Mouse (Mus musculus): ENCODE data around the gene Znrf2. TPM values are rescaled to one million over a fixed set of nuclear protein-coding genes. Genes with fewer than 3 reads are reported as not detected.

Gene Znrf2
- polyA plus RNA-seq, 1 experiment, result 3.1 TPM

DNA sequence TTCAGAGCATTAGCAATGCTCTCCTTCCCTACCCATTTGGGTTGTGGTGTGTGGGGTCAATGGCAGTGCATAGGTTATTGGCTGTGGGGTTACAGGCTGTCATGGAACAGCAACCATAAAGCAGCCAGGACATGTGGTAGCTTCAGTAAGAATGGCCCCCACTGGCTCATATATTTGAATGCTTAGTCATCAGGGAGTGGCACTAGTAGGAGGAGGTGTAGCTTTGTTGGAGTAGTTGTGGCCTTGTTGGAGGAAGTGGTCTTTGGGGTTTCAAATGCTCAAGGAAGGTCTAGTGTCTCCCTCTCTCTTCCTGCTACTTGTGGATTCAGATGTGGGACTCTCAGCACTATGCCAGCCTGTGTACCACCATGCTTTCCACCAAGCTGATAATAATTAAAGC, 41.0 kb upstream of the Znrf2 start:
- H3K79me2 ChIP-seq (ENCODE audit: control insufficient read depth, insufficient read depth), result no peaks in the 10 kb centered on the region
- no peak for TF ChIP-seq MYOD1 (IDR thresholded peaks at IDR 0.05; ENCODE audit: control insufficient read depth, insufficient read length, low read depth)
- no peak for TF ChIP-seq CTCF (IDR thresholded peaks at IDR 0.05; ENCODE audit: control insufficient read depth, insufficient read depth, insufficient read length)
- TF ChIP-seq CEBPB (IDR thresholded peaks at IDR 0.05; ENCODE audit: low read depth), result no peak
- TF ChIP-seq FOSL1 (IDR thresholded peaks at IDR 0.05; ENCODE audit: insufficient read depth, low read length, poor library complexity, severe bottlenecking), result no peak
- no peak for TF ChIP-seq USF1 (IDR thresholded peaks at IDR 0.05; ENCODE audit: low read depth)
- TF ChIP-seq MYOG (IDR thresholded peaks at IDR 0.05; ENCODE audit: control insufficient read depth, extremely low read depth, insufficient read length), result no peak
- no peak for TF ChIP-seq MAX (IDR thresholded peaks at IDR 0.05)
- H3K4me3 ChIP-seq (ENCODE audit: insufficient read depth, poor library complexity, severe bottlenecking), result no peak overlapping the region
- no peaks in the 10 kb centered on the region for H3K27me3 ChIP-seq (ENCODE audit: control insufficient read depth, insufficient read depth, insufficient read length)
- no peaks in the 10 kb centered on the region for H3K36me3 ChIP-seq (ENCODE audit: control insufficient read depth, insufficient read depth)
- no peaks in the 10 kb centered on the region for H3K79me3 ChIP-seq (ENCODE audit: low read depth)
- no peak overlapping the region for H3ac ChIP-seq (ENCODE audit: control insufficient read depth, insufficient read length, low read depth)

DNA sequence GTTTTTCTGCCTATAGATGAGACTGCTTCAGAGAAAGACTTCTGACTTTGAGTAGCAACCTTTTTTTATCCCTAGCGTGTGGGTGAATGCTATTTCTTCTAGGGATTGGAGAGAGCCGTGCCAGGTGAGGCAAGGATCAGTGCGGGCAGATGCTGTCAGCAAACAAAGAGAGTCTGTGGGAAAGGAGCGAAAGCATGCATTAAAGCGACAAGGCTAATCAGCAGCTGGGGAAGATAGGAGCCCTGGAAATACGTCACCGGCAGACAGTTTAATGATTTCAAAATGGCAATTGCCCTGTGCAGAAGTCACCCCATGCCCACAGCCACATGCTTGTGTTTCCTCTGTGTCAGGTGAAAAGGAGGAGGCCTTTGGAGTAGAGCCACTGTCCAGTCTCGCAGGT, 39.1 kb upstream of the Znrf2 start:
- Histone ChIP-seq H3K36me3 (ENCODE audit: control insufficient read depth, insufficient read depth) (no peaks in the 10 kb centered on the region), H3ac (ENCODE audit: control insufficient read depth, insufficient read length, low read depth) (no peak overlapping the region), H3K27me3 (ENCODE audit: control insufficient read depth, insufficient read depth, insufficient read length) (no peaks in the 10 kb centered on the region), H3K4me3 (ENCODE audit: insufficient read depth, poor library complexity, severe bottlenecking) (no peak overlapping the region), H3K79me3 (ENCODE audit: low read depth) (no peaks in the 10 kb centered on the region), H3K79me2 (ENCODE audit: control insufficient read depth, insufficient read depth) (no peaks in the 10 kb centered on the region)
- TF ChIP-seq FOSL1 (IDR thresholded peaks at IDR 0.05; ENCODE audit: insufficient read depth, low read length, poor library complexity, severe bottlenecking) (no peak), MYOG (IDR thresholded peaks at IDR 0.05; ENCODE audit: control insufficient read depth, extremely low read depth, insufficient read length) (no peak), CEBPB (IDR thresholded peaks at IDR 0.05; ENCODE audit: low read depth) (no peak)

DNA sequence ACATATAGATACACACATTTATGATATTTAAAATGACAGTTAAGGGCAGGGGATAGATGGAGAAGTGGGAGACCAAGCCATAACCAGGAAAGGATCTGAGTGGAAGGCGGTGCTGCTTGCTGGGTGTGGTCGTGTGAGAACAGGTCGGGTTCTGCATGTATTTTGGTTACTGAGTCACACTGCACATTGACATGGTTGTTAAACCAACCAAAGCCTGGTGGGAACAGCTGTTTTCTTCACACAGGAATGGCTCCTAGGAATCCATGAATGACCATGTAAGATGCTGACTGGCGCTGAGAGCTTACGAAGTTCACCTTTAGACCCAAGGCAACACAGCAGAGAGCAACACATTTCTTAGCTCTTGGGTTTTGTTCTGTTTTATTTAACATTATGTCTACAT, 36.7 kb upstream of the Znrf2 start:
- no peak for TF ChIP-seq USF1 (IDR thresholded peaks at IDR 0.05; ENCODE audit: low read depth)
- TF ChIP-seq MYOD1 (IDR thresholded peaks at IDR 0.05; ENCODE audit: control insufficient read depth, insufficient read length, low read depth), result peak; percentile 86
- TF ChIP-seq MYOG (IDR thresholded peaks at IDR 0.05; ENCODE audit: control insufficient read depth, extremely low read depth, insufficient read length), result no peak
- no peak for TF ChIP-seq CEBPB (IDR thresholded peaks at IDR 0.05; ENCODE audit: low read depth)
- no peak for TF ChIP-seq MAX (IDR thresholded peaks at IDR 0.05)
- H3ac ChIP-seq (ENCODE audit: control insufficient read depth, insufficient read length, low read depth), result no peak overlapping the region
- H3K79me3 ChIP-seq (ENCODE audit: low read depth), result no peaks in the 10 kb centered on the region
- no peaks in the 10 kb centered on the region for H3K79me2 ChIP-seq (ENCODE audit: control insufficient read depth, insufficient read depth)
- no peak overlapping the region for H3K4me3 ChIP-seq (ENCODE audit: insufficient read depth, poor library complexity, severe bottlenecking)
- H3K36me3 ChIP-seq (ENCODE audit: control insufficient read depth, insufficient read depth), result no peaks in the 10 kb centered on the region
- no peaks in the 10 kb centered on the region for H3K27me3 ChIP-seq (ENCODE audit: control insufficient read depth, insufficient read depth, insufficient read length)

DNA sequence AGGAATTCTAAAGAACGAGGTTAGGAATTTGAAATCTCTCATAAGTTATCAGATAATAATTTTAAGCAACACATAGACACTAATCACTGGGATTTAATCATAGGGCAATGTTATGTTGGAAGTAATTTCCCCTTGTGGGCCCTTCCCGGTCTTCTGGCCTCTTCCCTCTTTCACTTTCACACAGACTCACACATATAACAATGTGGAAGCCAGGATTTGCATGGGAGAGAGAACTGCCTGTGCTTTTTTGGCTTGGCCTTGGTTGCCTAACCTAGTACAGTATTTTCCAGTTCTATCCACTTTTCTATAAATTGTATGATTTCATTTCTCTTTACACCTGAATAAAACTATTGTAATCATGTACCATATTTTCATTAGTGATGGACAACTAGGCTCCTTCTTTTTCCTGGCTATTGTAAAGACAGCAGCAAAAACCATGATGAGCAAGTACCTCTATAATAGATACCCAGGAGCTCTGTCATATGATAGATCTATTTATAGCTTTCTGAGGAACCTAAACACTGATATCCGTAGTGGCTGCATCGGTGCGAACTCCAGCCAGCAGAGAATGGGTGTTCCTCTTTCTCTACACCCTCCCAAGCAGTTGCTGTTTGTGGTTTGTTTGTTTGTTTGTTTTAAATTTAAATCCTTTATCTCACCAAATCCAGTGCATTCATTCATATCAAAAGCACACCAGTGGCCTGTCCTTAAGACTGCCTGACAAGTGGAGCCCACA, 36.0 kb upstream of the Znrf2 start:
- Histone ChIP-seq H3K27me3 (ENCODE audit: control insufficient read depth, insufficient read depth, insufficient read length) (no peaks in the 10 kb centered on the region), H3ac (ENCODE audit: control insufficient read depth, insufficient read length, low read depth) (no peak overlapping the region), H3K4me3 (ENCODE audit: insufficient read depth, poor library complexity, severe bottlenecking) (no peak overlapping the region), H3K36me3 (ENCODE audit: control insufficient read depth, insufficient read depth) (no peaks in the 10 kb centered on the region), H3K79me3 (ENCODE audit: low read depth) (no peaks in the 10 kb centered on the region), H3K79me2 (ENCODE audit: control insufficient read depth, insufficient read depth) (no peaks in the 10 kb centered on the region)
- TF ChIP-seq CEBPB (IDR thresholded peaks at IDR 0.05; ENCODE audit: low read depth) (no peak), CTCF (IDR thresholded peaks at IDR 0.05; ENCODE audit: control insufficient read depth, insufficient read depth, insufficient read length) (no peak), USF1 (IDR thresholded peaks at IDR 0.05; ENCODE audit: low read depth) (no peak), MAX (IDR thresholded peaks at IDR 0.05) (no peak), FOSL1 (IDR thresholded peaks at IDR 0.05; ENCODE audit: insufficient read depth, low read length, poor library complexity, severe bottlenecking) (no peak), MYOG (IDR thresholded peaks at IDR 0.05; ENCODE audit: control insufficient read depth, extremely low read depth, insufficient read length) (no peak), MYOD1 (IDR thresholded peaks at IDR 0.05; ENCODE audit: control insufficient read depth, insufficient read length, low read depth) (no peak)

DNA sequence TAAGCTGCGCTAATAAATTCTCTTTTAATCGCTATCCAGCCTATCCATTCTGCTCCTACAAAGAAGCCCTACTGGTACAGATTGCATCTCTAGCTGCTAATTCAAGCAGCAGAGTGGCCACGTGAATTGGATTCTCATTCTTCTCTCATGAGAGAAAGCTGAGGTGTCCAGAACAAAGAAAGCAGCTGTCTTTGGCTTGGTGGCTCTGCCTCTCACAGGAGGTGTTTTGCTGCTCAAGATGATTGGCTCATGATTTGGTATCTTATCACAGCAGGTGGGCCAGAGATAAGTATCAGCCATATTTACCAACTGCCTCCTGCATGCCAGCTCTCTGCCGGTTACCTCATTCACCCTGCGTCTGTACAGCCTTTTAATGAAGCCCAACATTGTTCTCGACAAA, 34.8 kb upstream of the Znrf2 start:
- no peaks in the 10 kb centered on the region for H3K79me3 ChIP-seq (ENCODE audit: low read depth)
- H3ac ChIP-seq (ENCODE audit: control insufficient read depth, insufficient read length, low read depth), result no peak overlapping the region
- H3K36me3 ChIP-seq (ENCODE audit: control insufficient read depth, insufficient read depth), result no peaks in the 10 kb centered on the region
- no peaks in the 10 kb centered on the region for H3K79me2 ChIP-seq (ENCODE audit: control insufficient read depth, insufficient read depth)
- no peak for TF ChIP-seq MYOD1 (IDR thresholded peaks at IDR 0.05; ENCODE audit: control insufficient read depth, insufficient read length, low read depth)
- TF ChIP-seq CEBPB (IDR thresholded peaks at IDR 0.05; ENCODE audit: low read depth), result no peak
- no peak for TF ChIP-seq MAX (IDR thresholded peaks at IDR 0.05)
- no peak for TF ChIP-seq FOSL1 (IDR thresholded peaks at IDR 0.05; ENCODE audit: insufficient read depth, low read length, poor library complexity, severe bottlenecking)
- no peak for TF ChIP-seq CTCF (IDR thresholded peaks at IDR 0.05; ENCODE audit: control insufficient read depth, insufficient read depth, insufficient read length)
- TF ChIP-seq MYOG (IDR thresholded peaks at IDR 0.05; ENCODE audit: control insufficient read depth, extremely low read depth, insufficient read length), result no peak
- no peak for TF ChIP-seq USF1 (IDR thresholded peaks at IDR 0.05; ENCODE audit: low read depth)
- H3K27me3 ChIP-seq (ENCODE audit: control insufficient read depth, insufficient read depth, insufficient read length), result no peaks in the 10 kb centered on the region
- H3K4me3 ChIP-seq (ENCODE audit: insufficient read depth, poor library complexity, severe bottlenecking), result no peak overlapping the region
